Comparison of ENCODE assay signal across 9 mouse cellular contexts in the genomic region with DNA sequence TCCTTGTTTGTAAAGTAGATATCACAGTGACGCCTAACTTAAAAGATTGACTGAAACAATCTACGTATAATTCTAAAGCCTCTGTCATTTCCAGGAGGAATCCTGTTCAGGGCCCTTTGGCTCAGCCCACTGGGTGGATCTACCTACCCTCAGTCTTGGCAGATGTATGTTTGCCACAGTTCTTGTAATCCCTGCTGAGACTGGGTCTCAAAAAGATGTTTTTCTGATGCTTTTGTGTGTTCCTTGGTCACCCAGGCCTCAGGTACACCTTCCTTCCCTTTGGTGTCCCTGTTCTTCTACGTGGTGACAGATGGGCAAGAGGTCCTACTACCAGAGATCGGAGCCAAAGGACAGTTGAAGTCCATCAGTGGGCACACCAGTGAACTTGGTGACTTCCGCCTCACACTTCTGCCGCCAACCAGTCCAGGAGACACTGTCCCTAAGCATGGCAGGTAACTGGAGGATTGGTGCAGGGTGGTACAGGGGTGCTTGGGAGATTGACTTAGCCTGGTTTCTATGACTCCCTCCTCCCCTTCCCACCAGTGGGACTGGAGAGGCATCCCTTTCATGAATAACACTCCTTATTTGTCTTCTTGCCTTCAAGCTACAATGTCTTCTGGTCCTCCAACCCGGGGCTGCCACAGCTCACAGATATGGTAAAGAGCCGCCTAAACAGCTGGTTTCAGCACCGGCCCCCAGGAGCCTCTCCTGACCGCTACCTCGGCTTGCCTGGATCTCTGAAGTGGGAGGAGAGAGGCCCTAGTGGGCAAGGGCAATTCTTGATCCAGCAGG. TPM values are rescaled to one million over a fixed set of nuclear protein-coding genes. Genes with fewer than 3 reads are reported as not detected.
A peak's percentile ranks its signal among the peaks of the same experiment; 100 is the strongest.
DNase-seq lines count a peak whose midpoint lies in the region; ATAC-seq and TF ChIP-seq lines count a peak whose summit lies in the region.
"Had no signal": no experiment of that assay in that cellular context is flagged by ENCODE, and none has a peak within 500 bp of the region (broad histone marks: within the 10 kb centered on the region; RNA-seq: fewer than 3 reads in every experiment).

No protein-coding gene starts in this region.

- peak overlapping the region; percentile 84 for H3K27ac ChIP-seq in layer of hippocampus, adult 2 months
- H3K27ac ChIP-seq in embryonic facial prominence, embryonic 14.5 days (replicated peaks; ENCODE audit: low read depth, low read length), result 0 out of 2 replicates have a peak overlapping the region, but pooled peaks have one; percentile 77
- H3K27ac ChIP-seq in intestine, embryonic 16.5 days (ENCODE audit: low read length), result peak overlapping the region; percentile 72
- H3K27ac ChIP-seq in neural tube, embryonic 12.5 days, result no peak overlapping the region

- no peaks in the 10 kb centered on the region for H3K9me3 ChIP-seq in embryonic facial prominence, embryonic 14.5 days (ENCODE audit: control insufficient read depth, low read length)
- H3K9me3 ChIP-seq in intestine, embryonic 16.5 days (ENCODE audit: control insufficient read depth, low read length), result no peaks in the 10 kb centered on the region
- no peaks in the 10 kb centered on the region for H3K9me3 ChIP-seq in neural tube, embryonic 12.5 days

- no peak for ATAC-seq in embryonic facial prominence, embryonic 14.5 days (ENCODE audit: low read depth)
- ATAC-seq in intestine, embryonic 16.5 days, result no peak
- ATAC-seq in neural tube, embryonic 12.5 days (ENCODE audit: low FRiP score, low read depth), result no peak

- peak overlapping the region; percentile 74 for H3K4me2 ChIP-seq in embryonic facial prominence, embryonic 14.5 days (ENCODE audit: low read depth, low read length)
- peak overlapping the region; percentile 88 for H3K4me2 ChIP-seq in intestine, embryonic 16.5 days (ENCODE audit: low read depth, low read length)
- H3K4me2 ChIP-seq in neural tube, embryonic 12.5 days (replicated peaks), result peak overlapping the region; percentile 98

- TF ChIP-seq CTCF in layer of hippocampus, adult 2 months (conservative IDR thresholded peaks at IDR 0.05), result no peak

- H3K9ac ChIP-seq in embryonic facial prominence, embryonic 14.5 days (ENCODE audit: low read depth, low read length), result peak overlapping the region; percentile 85
- H3K9ac ChIP-seq in intestine, embryonic 16.5 days (ENCODE audit: low read depth, low read length), result peak overlapping the region; percentile 92
- peak overlapping the region; percentile 90 for H3K9ac ChIP-seq in neural tube, embryonic 12.5 days

- peak overlapping the region; percentile 88 for H3K4me3 ChIP-seq in layer of hippocampus, adult 2 months
- H3K4me3 ChIP-seq in embryonic facial prominence, embryonic 14.5 days (ENCODE audit: low read depth, low read length), result peak overlapping the region; percentile 60
- peak overlapping the region; percentile 85 for H3K4me3 ChIP-seq in intestine, embryonic 16.5 days (ENCODE audit: low read length)
- peak overlapping the region; percentile 84 for H3K4me3 ChIP-seq in neural tube, embryonic 12.5 days

- no peaks in the 10 kb centered on the region for H3K27me3 ChIP-seq in embryonic facial prominence, embryonic 14.5 days (replicated peaks; ENCODE audit: control insufficient read depth, insufficient read depth, low read length)
- no peaks in the 10 kb centered on the region for H3K27me3 ChIP-seq in intestine, embryonic 16.5 days (replicated peaks; ENCODE audit: control insufficient read depth, insufficient read depth, low read length)
- no peaks in the 10 kb centered on the region for H3K27me3 ChIP-seq in neural tube, embryonic 12.5 days (replicated peaks)

- WGBS in embryonic facial prominence, embryonic 14.5 days, result 73% methylated on average over 11 of the region's 11 CpGs
- WGBS in intestine, embryonic 16.5 days, result 71% methylated on average over 11 of the region's 11 CpGs
- 83% methylated on average over 11 of the region's 11 CpGs for WGBS in neural tube, embryonic 12.5 days

- no peak for DNase-seq in layer of hippocampus, adult 2 months (ENCODE audit: low spot score in 2 of 2)
- DNase-seq in layer of hippocampus, adult 11-12 months (ENCODE audit: low spot score), result no peak
- DNase-seq in embryonic facial prominence, embryonic 14.5 days (ENCODE audit: low spot score), result no peak
- DNase-seq in urinary bladder, postnatal 10 days (ENCODE audit: low spot score), result no peak
- no peak for DNase-seq in cerebellum, adult 8-10 months
- DNase-seq in Muller cell, postnatal 12 days (ENCODE audit: inconsistent ontology term), result no peak
- DNase-seq: gastrocnemius, postnatal 25 days had no signal

- H3K36me3 ChIP-seq in embryonic facial prominence, embryonic 14.5 days (ENCODE audit: control insufficient read depth, insufficient read depth, low read length), result peaks cover 27% of the 10 kb centered on the region
- no peaks in the 10 kb centered on the region; the same call in 1 of the 2 replicates for H3K36me3 ChIP-seq in intestine, embryonic 16.5 days (ENCODE audit: control insufficient read depth, insufficient read depth, low read length)
- H3K36me3 ChIP-seq in neural tube, embryonic 12.5 days, result peaks cover 29% of the 10 kb centered on the region

- peaks cover 19% of the 10 kb centered on the region for H3K4me1 ChIP-seq in embryonic facial prominence, embryonic 14.5 days (ENCODE audit: control insufficient read depth, insufficient read depth, low read length)
- H3K4me1 ChIP-seq in intestine, embryonic 16.5 days (ENCODE audit: control insufficient read depth, insufficient read depth, low read length), result peaks cover 25% of the 10 kb centered on the region
- peaks cover 47% of the 10 kb centered on the region for H3K4me1 ChIP-seq in neural tube, embryonic 12.5 days

RNA-seq across cellular contexts. Expression of a gene that starts 1.3 kb away (rescaled TPM):
- 10 to 100 TPM; 24.0 to 26.4 TPM for total RNA-seq in layer of hippocampus, adult 2 months (2021)
- polyA plus RNA-seq in embryonic facial prominence, embryonic 14.5 days (2014; fragmentation: Nextera tagmentation; extraction: Ambion mirVana), result 48.7 and 49.3 TPM in 2 replicates
- 8.8 and 9.4 TPM in 2 replicates for polyA plus RNA-seq in intestine, embryonic 16.5 days (2015; fragmentation: Nextera tagmentation; extraction: Ambion mirVana)
- 39.4 and 39.5 TPM in 2 replicates for polyA plus RNA-seq in neural tube, embryonic 12.5 days (2016; fragmentation: Nextera tagmentation; extraction: Ambion mirVana)

RNA-seq across cellular contexts. Expression of a gene that starts 4.8 kb away (rescaled TPM):
- total RNA-seq in layer of hippocampus, adult 2 months (2021), result 10 to 100 TPM; 55.9 to 56.1 TPM
- 61.8 and 82.1 TPM in 2 replicates for polyA plus RNA-seq in embryonic facial prominence, embryonic 14.5 days (2014; fragmentation: Nextera tagmentation; extraction: Ambion mirVana)
- polyA plus RNA-seq in intestine, embryonic 16.5 days (2015; fragmentation: Nextera tagmentation; extraction: Ambion mirVana), result 94.4 and 95.5 TPM in 2 replicates
- polyA plus RNA-seq in neural tube, embryonic 12.5 days (2016; fragmentation: Nextera tagmentation; extraction: Ambion mirVana), result 233 and 254 TPM in 2 replicates

RNA-seq across cellular contexts. Expression of a gene that starts 7.7 kb away (rescaled TPM):
- 10 to 100 TPM; 64.9 to 67.4 TPM for total RNA-seq in layer of hippocampus, adult 2 months (2021)
- polyA plus RNA-seq in embryonic facial prominence, embryonic 14.5 days (2014; fragmentation: Nextera tagmentation; extraction: Ambion mirVana), result 136 and 145 TPM in 2 replicates
- 118 and 134 TPM in 2 replicates for polyA plus RNA-seq in intestine, embryonic 16.5 days (2015; fragmentation: Nextera tagmentation; extraction: Ambion mirVana)
- 124 and 128 TPM in 2 replicates for polyA plus RNA-seq in neural tube, embryonic 12.5 days (2016; fragmentation: Nextera tagmentation; extraction: Ambion mirVana)

RNA-seq across cellular contexts. Expression of a gene that starts 8.7 kb away (rescaled TPM):
- total RNA-seq in layer of hippocampus, adult 2 months (2021), result 10 to 100 TPM; 22.3 to 25.4 TPM
- 13.6 and 14.1 TPM in 2 replicates for polyA plus RNA-seq in embryonic facial prominence, embryonic 14.5 days (2014; fragmentation: Nextera tagmentation; extraction: Ambion mirVana)
- polyA plus RNA-seq in intestine, embryonic 16.5 days (2015; fragmentation: Nextera tagmentation; extraction: Ambion mirVana), result 8.2 and 8.8 TPM in 2 replicates
- polyA plus RNA-seq in neural tube, embryonic 12.5 days (2016; fragmentation: Nextera tagmentation; extraction: Ambion mirVana), result 17.6 and 18.7 TPM in 2 replicates

RNA-seq across cellular contexts. Expression of a gene that starts 15.2 kb away (rescaled TPM):
- 1 to 10 TPM; 8.5 to 9.5 TPM for total RNA-seq in layer of hippocampus, adult 2 months (2021)
- polyA plus RNA-seq in embryonic facial prominence, embryonic 14.5 days (2014; fragmentation: Nextera tagmentation; extraction: Ambion mirVana), result 2.1 TPM in 2 replicates
- polyA plus RNA-seq in intestine, embryonic 16.5 days (2015; fragmentation: Nextera tagmentation; extraction: Ambion mirVana), result 1.7 and 2.0 TPM in 2 replicates
- 4.8 and 5.1 TPM in 2 replicates for polyA plus RNA-seq in neural tube, embryonic 12.5 days (2016; fragmentation: Nextera tagmentation; extraction: Ambion mirVana)
